Mouse (Mus musculus): ENCODE measurements at regions not wholly inside any gene's neighbourhood (a gene's known extent, or its start where the extent isn't known, plus 50 kb on each side); places are given as distances from the start of the nearest gene placed in this dataset.

- no peak for TF ChIP-seq CTCF (IDR thresholded peaks at IDR 0.05; ENCODE audit: low read depth, low read length)
- no peak for TF ChIP-seq POLR2A (IDR thresholded peaks at IDR 0.05; ENCODE audit: extremely low read depth, insufficient read depth, low read length)
Observed at GRCm38 (mm10) chr1:14108450-14109189, 1984.5 kb downstream of the 4930444P10Rik start.
